Mouse (Mus musculus) frontal cortex, postnatal 25 days (tissue): Measurements from ENCODE around the gene Entr1.

Experiments
- DNase-seq, 2 experiments: peaks; one replicate each; pipeline ENCODE4 v3.0.0; 2022; ENCODE audit warnings: low spot score in 2 of 2

Entr1 gene

DNA sequence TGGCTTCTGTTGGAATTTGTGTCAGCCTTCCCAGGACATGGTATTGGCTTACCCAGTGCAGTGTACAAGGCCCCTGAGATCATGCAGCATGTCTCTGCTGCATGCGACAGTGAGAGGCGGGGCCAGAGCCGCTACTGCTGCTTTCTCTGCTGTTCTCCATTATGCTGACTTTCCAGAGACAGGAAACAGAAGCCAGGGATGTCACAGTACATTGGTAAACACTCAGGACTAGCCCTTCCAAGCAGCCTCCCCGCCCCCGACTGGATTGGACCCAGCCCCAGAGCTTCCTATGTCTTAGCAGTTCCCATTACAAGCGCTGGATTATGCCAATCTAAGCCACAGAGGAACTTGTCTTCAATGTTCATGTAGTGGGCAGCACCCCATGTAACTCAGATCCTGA is 40.9 kb downstream of the Entr1 start:
- DNase-seq = no peak

DNA sequence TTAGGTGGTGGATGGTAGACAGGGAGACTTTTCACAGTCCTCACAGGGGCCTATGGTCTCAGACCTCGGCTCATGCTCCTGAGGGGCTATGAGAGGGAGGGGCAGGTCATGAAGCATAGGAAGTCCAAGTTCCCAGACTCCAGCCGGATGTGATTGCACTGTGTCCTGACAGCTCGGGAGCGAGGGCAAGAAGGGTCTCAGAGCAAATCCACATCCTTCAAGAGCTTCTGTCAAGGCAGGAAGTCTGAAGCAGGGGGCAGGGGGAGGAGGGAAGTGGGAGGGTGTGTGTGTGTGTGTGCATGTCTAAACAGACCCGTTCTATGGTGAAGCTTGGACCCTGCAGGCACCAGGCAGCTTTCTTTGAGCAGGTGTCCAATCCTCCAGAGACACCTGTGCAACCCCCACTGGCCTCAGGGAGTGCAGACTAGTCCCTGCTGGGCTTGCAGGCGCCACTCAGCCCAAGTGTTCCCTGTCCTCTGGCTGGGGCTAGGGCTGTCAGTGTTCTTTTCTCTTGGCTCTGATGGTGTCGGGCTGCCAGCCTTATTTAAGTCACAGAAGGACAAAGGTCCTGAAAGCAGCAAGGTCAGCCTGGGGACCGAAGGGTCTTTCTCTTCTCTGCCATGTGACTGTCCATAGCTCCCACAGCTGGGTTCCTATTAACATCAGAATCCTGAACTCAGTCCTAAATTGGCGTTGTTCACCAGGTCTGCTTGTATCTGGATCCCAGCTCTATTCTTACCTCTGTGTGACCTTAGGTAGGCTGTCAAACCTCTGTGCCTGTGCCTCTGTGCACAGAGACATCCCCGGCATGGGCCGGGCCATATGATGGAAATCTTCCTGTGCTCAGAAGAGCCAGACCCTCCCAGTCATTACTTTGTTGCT is 46.3 kb downstream of the Entr1 start:
- no peak for DNase-seq

DNA sequence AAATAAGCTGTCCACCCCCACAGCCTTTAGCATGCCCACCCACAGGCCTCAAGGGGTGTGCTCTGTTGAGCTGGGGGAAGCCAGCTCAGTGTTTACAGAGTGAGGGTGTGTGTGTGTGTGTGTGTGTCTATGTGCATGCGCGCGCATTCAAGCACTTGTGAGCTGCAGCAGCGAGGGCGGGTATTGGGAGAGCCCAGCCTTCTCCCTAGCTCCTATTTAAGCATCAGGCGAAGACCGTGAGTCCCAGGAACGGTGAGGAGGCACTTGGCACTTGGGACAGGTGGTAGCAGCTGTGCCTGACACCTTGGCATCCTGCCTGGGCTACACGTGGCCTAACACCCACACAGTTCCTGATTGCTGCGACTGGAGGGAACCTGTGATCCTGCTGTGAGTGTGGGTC is 47.1 kb downstream of the Entr1 start:
- peak; percentile 55 to 59 for DNase-seq

DNA sequence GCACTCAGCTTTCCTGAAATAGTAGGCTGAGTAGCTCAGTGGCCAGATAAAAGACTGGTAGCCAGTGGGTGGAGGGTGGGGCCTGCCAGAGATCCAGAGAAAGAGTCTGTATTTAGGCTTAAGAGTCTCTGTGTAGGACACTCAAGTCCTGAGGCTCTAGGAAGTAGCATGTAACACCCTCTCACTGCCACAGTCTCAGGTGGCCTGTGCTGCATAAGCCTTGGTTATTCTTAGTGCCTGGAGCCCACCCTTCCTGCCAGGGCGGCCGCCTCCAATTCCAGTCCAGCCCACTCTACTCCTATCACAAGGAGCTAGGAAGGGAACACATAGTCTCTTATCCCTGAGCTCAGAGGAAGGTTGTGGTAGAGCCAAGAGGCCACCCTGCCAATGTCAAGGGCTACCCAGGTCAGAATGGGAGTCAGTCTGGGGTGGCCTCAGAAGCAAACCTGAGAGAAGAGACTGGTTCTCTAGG is 47.6 kb downstream of the Entr1 start:
- peak in 1 of 2 experiments; percentile 43 for DNase-seq

DNA sequence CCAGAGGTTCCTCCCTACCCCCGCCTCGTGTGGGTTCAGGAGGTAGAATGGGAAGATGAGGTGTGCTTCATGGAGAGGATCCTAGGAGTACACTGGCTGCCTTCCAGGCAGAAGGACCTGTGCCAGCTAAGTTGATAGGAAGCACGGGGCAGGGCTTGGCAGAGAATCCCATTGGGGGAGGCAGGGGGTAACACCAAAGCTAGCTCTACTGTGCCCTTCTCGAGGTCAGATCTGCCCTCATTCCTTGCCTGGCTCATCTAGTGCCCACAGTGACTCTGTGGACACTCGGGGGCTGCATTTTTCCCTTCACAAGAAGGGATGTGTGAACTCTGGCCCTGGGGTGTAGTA is 49.9 kb downstream of the Entr1 start:
- no peak for DNase-seq

DNA sequence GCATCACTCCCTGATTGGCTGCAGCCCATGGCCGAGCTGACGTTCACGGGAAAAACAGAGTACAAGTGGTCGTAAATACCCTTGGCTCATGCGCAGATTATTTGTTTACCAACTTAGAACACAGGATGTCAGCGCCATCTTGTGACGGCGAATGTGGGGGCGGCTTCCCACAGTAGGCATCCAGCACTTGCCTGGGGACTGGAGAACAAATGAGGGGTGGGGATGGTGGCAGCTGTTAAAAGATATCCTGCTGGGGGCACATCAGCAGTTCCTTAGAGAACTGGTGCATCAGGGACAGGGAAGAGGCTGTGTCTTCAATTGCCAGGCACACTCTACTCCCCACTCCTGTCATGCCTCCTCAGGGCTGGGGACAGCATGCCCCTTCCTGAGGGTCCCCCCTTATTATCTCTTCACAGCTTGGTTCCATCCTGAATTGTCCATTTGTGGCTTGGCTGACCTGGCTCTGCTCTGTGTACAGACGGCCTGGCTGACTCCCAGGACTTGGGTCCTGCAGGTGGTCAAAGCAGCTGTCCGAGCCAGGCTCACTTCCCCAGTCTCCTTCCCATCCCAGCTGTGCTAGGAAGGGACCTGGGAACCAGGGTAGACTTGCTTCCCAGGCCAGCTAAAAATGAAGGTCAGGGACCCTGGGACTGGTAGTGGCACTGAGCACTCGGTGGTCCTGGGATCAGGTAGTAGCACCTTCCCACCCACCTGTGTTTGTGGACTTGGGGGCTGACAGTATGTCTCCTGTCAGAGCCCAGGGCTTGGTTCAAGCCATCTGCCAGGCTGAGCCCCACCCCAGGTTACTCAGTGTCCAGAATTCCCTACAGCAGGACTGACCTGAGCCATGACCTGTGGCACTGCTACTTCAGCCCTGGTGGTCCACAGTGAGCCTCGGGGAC is 50.6 kb downstream of the Entr1 start:
- no peak for DNase-seq
